Mouse (Mus musculus): ENCODE data around the gene Ddhd1.

GRCm38 (mm10) chr14:45698867-45699266, 40.9 kb upstream of the Ddhd1 start:
- no peak for TF ChIP-seq POLR2AphosphoS2 (IDR thresholded peaks at IDR 0.05; ENCODE audit: insufficient read length, low read depth)
- TF ChIP-seq TCF3 (IDR thresholded peaks at IDR 0.05; ENCODE audit: insufficient read length, low read depth) = no peak
- TF ChIP-seq POLR2A (IDR thresholded peaks at IDR 0.05; ENCODE audit: insufficient read length, low read depth) = no peak
- TF ChIP-seq USF1 (IDR thresholded peaks at IDR 0.05; ENCODE audit: low read depth) = no peak

All from myocyte (in vitro differentiated cells).